ENCODE assay signal across 14 mouse cellular contexts in the genomic region with DNA sequence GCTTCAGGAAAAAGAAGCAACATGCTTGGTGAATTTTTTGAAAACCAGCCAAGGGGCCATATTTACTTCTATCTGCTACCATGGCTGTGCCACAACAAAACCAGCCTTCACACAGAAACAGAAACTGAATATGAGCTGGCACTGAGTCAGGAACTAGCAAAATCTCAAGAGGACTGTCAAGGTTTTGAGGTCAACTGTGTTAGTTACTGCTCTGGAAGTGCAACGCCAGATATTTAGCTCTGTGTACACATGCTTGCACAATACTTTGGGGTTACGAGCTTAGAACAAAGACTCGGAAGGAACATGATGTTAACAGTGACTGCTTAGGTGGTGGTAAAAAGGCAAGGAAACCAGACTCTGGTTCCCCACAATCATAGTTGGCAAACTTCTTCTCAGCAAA. TPM values are rescaled to one million over a fixed set of nuclear protein-coding genes. Genes with fewer than 3 reads are reported as not detected.
DNase-seq lines count a peak whose midpoint lies in the region; ATAC-seq and TF ChIP-seq lines count a peak whose summit lies in the region.
"Had no signal": no experiment of that assay in that cellular context is flagged by ENCODE, and none has a peak within 500 bp of the region (broad histone marks: within the 10 kb centered on the region; RNA-seq: fewer than 3 reads in every experiment).

No protein-coding gene starts in this region.

- no peak overlapping the region for H3K9ac ChIP-seq in intestine, postnatal 0 days (ENCODE audit: low read depth, low read length)
- no peak overlapping the region for H3K9ac ChIP-seq in intestine, embryonic 15.5 days
- H3K9ac ChIP-seq: embryonic facial prominence, embryonic 15.5 days had no signal

- no peaks in the 10 kb centered on the region for H3K36me3 ChIP-seq in intestine, postnatal 0 days (ENCODE audit: control insufficient read depth, insufficient read depth)
- H3K36me3 ChIP-seq in intestine, embryonic 15.5 days = no peaks in the 10 kb centered on the region
- H3K36me3 ChIP-seq: embryonic facial prominence, embryonic 15.5 days had no signal

- no peaks in the 10 kb centered on the region for H3K4me1 ChIP-seq in intestine, postnatal 0 days (replicated peaks; ENCODE audit: control insufficient read depth, insufficient read depth, low read length)
- no peaks in the 10 kb centered on the region for H3K4me1 ChIP-seq in intestine, embryonic 15.5 days (replicated peaks)
- H3K4me1 ChIP-seq: embryonic facial prominence, embryonic 15.5 days had no signal

- 22% methylated on average over 3 of the region's 3 CpGs for WGBS in intestine, postnatal 0 days
- 70% methylated on average over 3 of the region's 3 CpGs for WGBS in intestine, embryonic 15.5 days

- no peak overlapping the region for H3K27ac ChIP-seq in intestine, postnatal 0 days (ENCODE audit: low read depth, low read length)
- no peak overlapping the region for H3K27ac ChIP-seq in intestine, embryonic 15.5 days
- H3K27ac ChIP-seq: embryonic facial prominence, embryonic 15.5 days; kidney, postnatal 0 days had no signal

- no peak for TF ChIP-seq CTCF in intestine, postnatal 0 days (IDR thresholded peaks at IDR 0.05; ENCODE audit: low read depth)

- ATAC-seq in intestine, postnatal 0 days = peak; percentile 59
- ATAC-seq in intestine, embryonic 15.5 days = no peak

- no peak overlapping the region for H3K4me3 ChIP-seq in intestine, postnatal 0 days (ENCODE audit: low read depth, low read length)
- no peak overlapping the region for H3K4me3 ChIP-seq in intestine, embryonic 15.5 days (replicated peaks)
- H3K4me3 ChIP-seq: embryonic facial prominence, embryonic 15.5 days had no signal

- H3K27me3 ChIP-seq in intestine, postnatal 0 days (replicated peaks; ENCODE audit: control insufficient read depth, insufficient read depth, low read length) = no peaks in the 10 kb centered on the region
- H3K27me3 ChIP-seq in intestine, embryonic 15.5 days (replicated peaks) = no peaks in the 10 kb centered on the region
- H3K27me3 ChIP-seq: embryonic facial prominence, embryonic 15.5 days had no signal

- H3K4me2 ChIP-seq in intestine, postnatal 0 days (replicated peaks; ENCODE audit: low read depth) = no peak overlapping the region
- H3K4me2 ChIP-seq in intestine, embryonic 15.5 days (replicated peaks) = no peak overlapping the region
- H3K4me2 ChIP-seq: embryonic facial prominence, embryonic 15.5 days had no signal

- no peaks in the 10 kb centered on the region for H3K9me3 ChIP-seq in intestine, postnatal 0 days (ENCODE audit: control insufficient read depth)
- H3K9me3 ChIP-seq in intestine, embryonic 15.5 days = no peaks in the 10 kb centered on the region
- H3K9me3 ChIP-seq: embryonic facial prominence, embryonic 15.5 days had no signal

- DNase-seq in adrenal gland, adult 8-10 months = peak; percentile 36
- peak; percentile 63 to 81 for DNase-seq in lung, adult 18-20 months
- DNase-seq in ovary, postnatal 10 days (ENCODE audit: low spot score) = peak; percentile 1
- DNase-seq in right cerebral cortex, postnatal 36 days (ENCODE audit: low spot score in 2 of 2) = no peak
- no peak for DNase-seq in right cerebral cortex, postnatal 4 days
- no peak for DNase-seq in frontal cortex, adult 2 months (ENCODE audit: extremely low spot score in 1 of 2, low spot score in 1 of 2)
- DNase-seq: right cerebral cortex, postnatal 14 days had no signal

RNA-seq across cellular contexts. Expression of a gene that starts 22.9 kb away (rescaled TPM):
- not detected in 2 replicates for polyA plus RNA-seq in intestine, postnatal 0 days (2015; fragmentation: Nextera tagmentation; extraction: Ambion mirVana)
- polyA plus RNA-seq in intestine, embryonic 15.5 days (2015; fragmentation: Nextera tagmentation; extraction: Ambion mirVana) = not detected in 2 replicates
- total RNA-seq in adrenal gland, adult 8-10 months (2022) = not detected
- not detected in 2 replicates for polyA plus RNA-seq in frontal cortex, adult 2 months (2012; rRNA removed)
- total RNA-seq: midbrain, postnatal 0 days had no signal
- polyA plus RNA-seq: embryonic facial prominence, embryonic 15.5 days; heart, embryonic 14.5 days; kidney, postnatal 0 days; limb, embryonic 14.5 days; midbrain, postnatal 0 days had no signal

RNA-seq across cellular contexts. Expression of a gene that starts 26.8 kb away (rescaled TPM):
- 66.9 and 75.7 TPM in 2 replicates for polyA plus RNA-seq in intestine, postnatal 0 days (2015; fragmentation: Nextera tagmentation; extraction: Ambion mirVana)
- 21.8 and 23.7 TPM in 2 replicates for polyA plus RNA-seq in intestine, embryonic 15.5 days (2015; fragmentation: Nextera tagmentation; extraction: Ambion mirVana)
- 1 to 10 TPM; 4.5 to 6.1 (median 5.1) TPM for total RNA-seq in adrenal gland, adult 8-10 months (2022)
- not detected in 2 replicates for polyA plus RNA-seq in frontal cortex, adult 2 months (2012; rRNA removed)
- total RNA-seq: midbrain, postnatal 0 days had no signal
- polyA plus RNA-seq: embryonic facial prominence, embryonic 15.5 days; heart, embryonic 14.5 days; kidney, postnatal 0 days; limb, embryonic 14.5 days; midbrain, postnatal 0 days had no signal

RNA-seq across cellular contexts. Expression of a gene that starts 57.4 kb away (rescaled TPM):
- not detected in 2 replicates for polyA plus RNA-seq in intestine, postnatal 0 days (2015; fragmentation: Nextera tagmentation; extraction: Ambion mirVana)
- not detected in 2 replicates for polyA plus RNA-seq in intestine, embryonic 15.5 days (2015; fragmentation: Nextera tagmentation; extraction: Ambion mirVana)
- total RNA-seq in adrenal gland, adult 8-10 months (2022) = not detected
- not detected in 2 replicates for polyA plus RNA-seq in frontal cortex, adult 2 months (2012; rRNA removed)
- total RNA-seq: midbrain, postnatal 0 days had no signal
- polyA plus RNA-seq: embryonic facial prominence, embryonic 15.5 days; heart, embryonic 14.5 days; kidney, postnatal 0 days; limb, embryonic 14.5 days; midbrain, postnatal 0 days had no signal

Comparison
In these comparisons a context has a peak if more than half of its experiments do, and no peak if none do; other contexts are left out.
1. DNase-seq: peak in adrenal gland, adult 8-10 months (single experiment), lung, adult 18-20 months (2 of 2) and ovary, postnatal 10 days (single experiment); none in right cerebral cortex, postnatal 36 days (0 of 2), right cerebral cortex, postnatal 4 days (single experiment) and frontal cortex, adult 2 months (0 of 2).
2. RNA of a gene that starts 26.8 kb away (polyA plus RNA-seq): 66.9 to 75.7 TPM in intestine, postnatal 0 days and 21.8 to 23.7 TPM in intestine, embryonic 15.5 days; not detected in frontal cortex, adult 2 months; every median in the first group is over 10 times any median in the second.